Mouse (Mus musculus) limb, embryonic 13.5 days (tissue): ENCODE measurements around the gene Vsx1. TPM values are rescaled to one million over a fixed set of nuclear protein-coding genes. Genes with fewer than 3 reads are reported as not detected.

Source experiments
- ATAC-seq: fragments of 200-750 bp; cut with Nextera tagmentation; 2 replicates; pipeline ENCODE4 v1.8.0; 2017; ENCODE audit warnings: low read depth, moderate number of reproducible peaks, moderate TSS enrichment; ENCODE audit not compliant: low FRiP score
- H3K27ac ChIP-seq: fragments of 300-500 bp; sonication (generic); 2 replicates; pipeline ENCODE4 v1.5.1; 2015; ENCODE audit warnings: inconsistent platforms, mild to moderate bottlenecking, moderate library complexity
- H3K27me3 ChIP-seq: fragments of 300-500 bp; sonication (generic); 2 replicates; pipeline ENCODE4 v1.6.1; 2015; ENCODE audit warnings: mild to moderate bottlenecking, inconsistent platforms
- H3K36me3 ChIP-seq: fragments of 300-500 bp; sonication (generic); 2 replicates; pipeline ENCODE4 v1.6.1; 2015; ENCODE audit warnings: inconsistent platforms, mild to moderate bottlenecking, moderate library complexity
- H3K4me1 ChIP-seq: fragments of 300-500 bp; sonication (generic); 2 replicates; pipeline ENCODE4 v1.6.1; 2015; ENCODE audit warnings: inconsistent platforms
- H3K4me2 ChIP-seq: fragments of 300-500 bp; sonication (generic); replicated peaks from 2 replicates; pipeline ENCODE4 v1.6.1; 2015; ENCODE audit warnings: inconsistent platforms, mild to moderate bottlenecking, moderate library complexity
- H3K4me3 ChIP-seq: fragments of 300-500 bp; sonication (generic); 2 replicates; pipeline ENCODE4 v1.5.1; 2015; ENCODE audit warnings: moderate library complexity, mild to moderate bottlenecking, inconsistent platforms
- H3K9ac ChIP-seq: fragments of 300-500 bp; sonication (generic); 2 replicates; pipeline ENCODE4 v1.6.1; 2015; ENCODE audit warnings: mild to moderate bottlenecking, inconsistent platforms
- H3K9me3 ChIP-seq: fragments of 300-500 bp; sonication (generic); 2 replicates; pipeline ENCODE4 v1.6.1; 2016; ENCODE audit warnings: inconsistent platforms
- WGBS: fragments of 180-500 bp; shearing (Covaris S2); methylation state at CpG from one replicate; pipeline ENCODE4 v1.1.7; 2015; 5-methylcytosine and 5-hydroxymethylcytosine counted together
- polyA plus RNA-seq: library from polyadenylated mRNA; unstranded; fragments of >200 nt; fragmentation: Nextera tagmentation; extraction: Ambion mirVana; gene quantifications from 2 replicates; pipeline ENCODE4 v1.2.1, GENCODE M21; 2015

The Vsx1 gene
- polyA plus RNA-seq, 1 experiment from 2014 or later = 0.04 TPM

- WGBS = 56% methylated on average over 10 of the region's 10 CpGs
- Histone ChIP-seq H3K27ac (no peak overlapping the region), H3K36me3 (no peaks in the 10 kb centered on the region), H3K27me3 (peaks cover 51% of the 10 kb centered on the region), H3K4me2 (no peak overlapping the region), H3K4me1 (peaks cover 16% of the 10 kb centered on the region), H3K9me3 (no peaks in the 10 kb centered on the region), H3K9ac (no peak overlapping the region), H3K4me3 (no peak overlapping the region)
- no peak for ATAC-seq
Observed at GRCm38 (mm10) chr2:150665534-150666451, 23.4 kb downstream of the Vsx1 start.

- Histone ChIP-seq H3K4me1 (peaks cover 16% of the 10 kb centered on the region), H3K4me2 (no peak overlapping the region), H3K9ac (no peak overlapping the region), H3K4me3 (no peak overlapping the region), H3K9me3 (no peaks in the 10 kb centered on the region), H3K27me3 (peaks cover 50% of the 10 kb centered on the region), H3K27ac (no peak overlapping the region), H3K36me3 (no peaks in the 10 kb centered on the region)
- WGBS = 57% methylated on average over 2 of the region's 2 CpGs
- no peak for ATAC-seq
Observed at GRCm38 (mm10) chr2:150665006-150665405, 24.2 kb downstream of the Vsx1 start.

- WGBS = 83% methylated on average over 5 of the region's 5 CpGs
- H3K4me2 ChIP-seq = no peak overlapping the region
- H3K27ac ChIP-seq = no peak overlapping the region
- no peak for ATAC-seq
- peaks cover 16% of the 10 kb centered on the region for H3K4me1 ChIP-seq
- no peaks in the 10 kb centered on the region for H3K36me3 ChIP-seq
- H3K9ac ChIP-seq = no peak overlapping the region
- no peaks in the 10 kb centered on the region for H3K9me3 ChIP-seq
- peaks cover 43% of the 10 kb centered on the region for H3K27me3 ChIP-seq
- H3K4me3 ChIP-seq = no peak overlapping the region
Observed at GRCm38 (mm10) chr2:150664152-150664920, 24.8 kb downstream of the Vsx1 start.

- H3K4me2 ChIP-seq = no peak overlapping the region
- H3K27me3 ChIP-seq = peaks cover 34% of the 10 kb centered on the region
- WGBS = 61% methylated on average over 9 of the region's 9 CpGs
- H3K27ac ChIP-seq = no peak overlapping the region
- H3K9ac ChIP-seq = no peak overlapping the region
- no peaks in the 10 kb centered on the region for H3K36me3 ChIP-seq
- no peak for ATAC-seq
- peaks cover 13% of the 10 kb centered on the region; the same call in 1 of the 2 replicates for H3K4me1 ChIP-seq
- H3K4me3 ChIP-seq = no peak overlapping the region
- H3K9me3 ChIP-seq = no peaks in the 10 kb centered on the region
Observed at GRCm38 (mm10) chr2:150663255-150663654, 25.9 kb downstream of the Vsx1 start.

GRCm38 (mm10) chr2:150662007-150662406, 27.2 kb downstream of the Vsx1 start:
- 0 out of 2 replicates have a peak, but pooled peaks cover 6% of the 10 kb centered on the region for H3K4me1 ChIP-seq
- H3K9ac ChIP-seq = no peak overlapping the region
- no peaks in the 10 kb centered on the region for H3K9me3 ChIP-seq
- H3K27ac ChIP-seq = no peak overlapping the region
- no peaks in the 10 kb centered on the region for H3K36me3 ChIP-seq
- peaks cover 24% of the 10 kb centered on the region for H3K27me3 ChIP-seq
- H3K4me2 ChIP-seq = no peak overlapping the region
- ATAC-seq = no peak
- no peak overlapping the region for H3K4me3 ChIP-seq
- WGBS = 83% methylated on average over 2 of the region's 2 CpGs

GRCm38 (mm10) chr2:150660668-150661451, 28.3 kb downstream of the Vsx1 start:
- 82% methylated on average over 5 of the region's 5 CpGs for WGBS
- no peaks in the 10 kb centered on the region for H3K9me3 ChIP-seq
- no peak overlapping the region for H3K9ac ChIP-seq
- H3K4me3 ChIP-seq = no peak overlapping the region
- H3K27ac ChIP-seq = no peak overlapping the region
- H3K4me1 ChIP-seq = 0 out of 2 replicates have a peak, but pooled peaks cover 3% of the 10 kb centered on the region
- no peaks in the 10 kb centered on the region for H3K36me3 ChIP-seq
- H3K4me2 ChIP-seq = no peak overlapping the region
- peaks cover 15% of the 10 kb centered on the region for H3K27me3 ChIP-seq
- no peak for ATAC-seq

GRCm38 (mm10) chr2:150660049-150660448, 29.1 kb downstream of the Vsx1 start:
- Histone ChIP-seq H3K4me3 (no peak overlapping the region), H3K36me3 (no peaks in the 10 kb centered on the region), H3K4me1 (0 out of 2 replicates have a peak, but pooled peaks cover 3% of the 10 kb centered on the region), H3K27me3 (0 out of 2 replicates have a peak, but pooled peaks cover 7% of the 10 kb centered on the region), H3K9ac (no peak overlapping the region), H3K27ac (no peak overlapping the region), H3K9me3 (no peaks in the 10 kb centered on the region), H3K4me2 (no peak overlapping the region)
- WGBS = 70% methylated on average over 4 of the region's 4 CpGs
- no peak for ATAC-seq

- H3K27ac ChIP-seq = no peak overlapping the region
- H3K4me3 ChIP-seq = no peak overlapping the region
- H3K9ac ChIP-seq = no peak overlapping the region
- ATAC-seq = no peak
- H3K4me1 ChIP-seq = no peaks in the 10 kb centered on the region
- no peaks in the 10 kb centered on the region for H3K9me3 ChIP-seq
- no peaks in the 10 kb centered on the region for H3K36me3 ChIP-seq
- WGBS = 71% methylated on average over 8 of the region's 8 CpGs
- no peaks in the 10 kb centered on the region for H3K27me3 ChIP-seq
- H3K4me2 ChIP-seq = no peak overlapping the region
Observed at GRCm38 (mm10) chr2:150656975-150657768, 32.0 kb downstream of the Vsx1 start.

GRCm38 (mm10) chr2:150656112-150656511, 33.0 kb downstream of the Vsx1 start:
- no peak for ATAC-seq
- no peaks in the 10 kb centered on the region for H3K4me1 ChIP-seq
- no peaks in the 10 kb centered on the region for H3K36me3 ChIP-seq
- H3K4me3 ChIP-seq = no peak overlapping the region
- H3K9ac ChIP-seq = no peak overlapping the region
- no peaks in the 10 kb centered on the region for H3K9me3 ChIP-seq
- H3K27ac ChIP-seq = no peak overlapping the region
- no peak overlapping the region for H3K4me2 ChIP-seq
- H3K27me3 ChIP-seq = no peaks in the 10 kb centered on the region
- WGBS = 89% methylated on average over 3 of the region's 3 CpGs

GRCm38 (mm10) chr2:150655290-150655689, 33.9 kb downstream of the Vsx1 start:
- no peaks in the 10 kb centered on the region for H3K27me3 ChIP-seq
- H3K36me3 ChIP-seq = no peaks in the 10 kb centered on the region
- WGBS = 73% methylated on average over 6 of the region's 6 CpGs
- no peaks in the 10 kb centered on the region for H3K4me1 ChIP-seq
- no peaks in the 10 kb centered on the region for H3K9me3 ChIP-seq
- no peak overlapping the region for H3K4me2 ChIP-seq
- H3K4me3 ChIP-seq = no peak overlapping the region
- no peak for ATAC-seq
- no peak overlapping the region for H3K9ac ChIP-seq
- no peak overlapping the region for H3K27ac ChIP-seq

GRCm38 (mm10) chr2:150654814-150655213, 34.3 kb downstream of the Vsx1 start:
- 90% methylated on average over 2 of the region's 2 CpGs for WGBS
- no peak for ATAC-seq
- Histone ChIP-seq H3K9ac (no peak overlapping the region), H3K36me3 (no peaks in the 10 kb centered on the region), H3K4me2 (no peak overlapping the region), H3K4me1 (no peaks in the 10 kb centered on the region), H3K9me3 (no peaks in the 10 kb centered on the region), H3K4me3 (no peak overlapping the region), H3K27ac (no peak overlapping the region), H3K27me3 (no peaks in the 10 kb centered on the region)
